Mouse (Mus musculus): Measurements from ENCODE around the gene Tmem170b. TPM values are rescaled to one million over a fixed set of nuclear protein-coding genes. Genes with fewer than 3 reads are reported as not detected.
A peak's percentile ranks its signal among the peaks of the same experiment; 100 is the strongest.

Tmem170b gene
- polyA plus RNA-seq, 1 experiment from 2014 or later: 4.9 TPM

DNA sequence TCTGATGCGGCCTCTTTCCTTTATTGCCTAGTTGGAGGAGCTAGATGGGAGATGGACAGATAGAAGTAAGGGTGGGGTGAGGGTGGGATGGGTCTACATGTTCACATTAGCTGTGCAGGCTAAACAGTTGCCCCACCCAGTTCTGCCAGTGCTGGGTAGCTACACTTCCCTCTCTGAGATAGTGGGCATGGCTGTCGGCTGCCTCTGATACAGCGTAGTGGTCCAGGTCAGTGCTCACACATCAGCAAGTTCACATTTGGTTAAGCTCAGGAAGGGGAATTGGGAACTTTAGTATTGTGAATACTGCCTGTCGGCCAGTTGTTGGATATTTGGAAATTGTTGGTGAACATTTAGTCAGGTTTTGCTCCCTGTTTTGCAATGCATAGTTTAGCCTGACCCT, 13.8 kb downstream of the Tmem170b start:
- Histone ChIP-seq H3K4me1 (replicated peaks; ENCODE audit: control insufficient read depth, insufficient read depth) (0 out of 2 replicates have a peak, but pooled peaks cover 4% of the 10 kb centered on the region), H3K36me3 (ENCODE audit: control insufficient read depth, insufficient read depth, low read length) (no peaks in the 10 kb centered on the region), H3K4me2 (replicated peaks; ENCODE audit: low read depth) (no peak overlapping the region), H3K9ac (ENCODE audit: low read length) (no peak overlapping the region), H3K4me3 (ENCODE audit: low read depth, low read length) (no peak overlapping the region), H3K27ac (replicated peaks) (no peak overlapping the region), H3K27me3 (ENCODE audit: control insufficient read depth, insufficient read depth, low read length) (no peaks in the 10 kb centered on the region), H3K9me3 (ENCODE audit: control insufficient read depth, low read length) (no peaks in the 10 kb centered on the region)
- 82% methylated on average over 4 of the region's 4 CpGs for WGBS
- ATAC-seq (ENCODE audit: low FRiP score, low TSS enrichment) (no peak), DNase-seq (ENCODE audit: low spot score) (no peak)
- TF ChIP-seq CTCF (IDR thresholded peaks at IDR 0.05; ENCODE audit: low read depth) (no peak), EP300 (optimal IDR thresholded peaks at IDR 0.05) (no peak)

DNA sequence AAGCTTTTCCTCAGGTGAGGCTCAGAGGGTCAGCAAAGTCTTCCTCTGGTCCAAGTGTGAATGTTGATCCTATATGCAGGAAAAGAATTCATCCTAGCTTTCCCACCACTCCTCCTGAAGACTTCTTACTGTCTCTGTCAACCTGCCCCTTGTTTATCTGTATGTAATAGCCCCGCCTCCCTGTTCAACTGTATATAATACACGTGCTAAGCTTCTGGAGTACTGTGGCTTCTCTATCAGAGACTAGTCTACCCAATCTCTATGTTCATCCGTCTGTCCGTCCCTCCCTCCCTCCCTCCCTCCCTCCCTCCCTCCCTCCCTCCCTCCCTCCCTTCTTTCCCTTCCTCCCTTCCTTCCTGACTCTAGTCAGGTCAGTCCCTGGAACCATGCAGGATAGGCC, 14.4 kb downstream of the Tmem170b start:
- no peak overlapping the region for H3K4me2 ChIP-seq (replicated peaks; ENCODE audit: low read depth)
- H3K4me3 ChIP-seq (ENCODE audit: low read depth, low read length): no peak overlapping the region
- TF ChIP-seq EP300 (optimal IDR thresholded peaks at IDR 0.05): no peak
- no peak for TF ChIP-seq CTCF (IDR thresholded peaks at IDR 0.05; ENCODE audit: low read depth)
- H3K36me3 ChIP-seq (ENCODE audit: control insufficient read depth, insufficient read depth, low read length): no peaks in the 10 kb centered on the region
- H3K27ac ChIP-seq (replicated peaks): no peak overlapping the region
- 0 out of 2 replicates have a peak, but pooled peaks cover 4% of the 10 kb centered on the region for H3K4me1 ChIP-seq (replicated peaks; ENCODE audit: control insufficient read depth, insufficient read depth)
- no peak overlapping the region for H3K9ac ChIP-seq (ENCODE audit: low read length)
- H3K27me3 ChIP-seq (ENCODE audit: control insufficient read depth, insufficient read depth, low read length): no peaks in the 10 kb centered on the region
- ATAC-seq (ENCODE audit: low FRiP score, low TSS enrichment) (no peak), DNase-seq (ENCODE audit: low spot score) (no peak)
- WGBS: 87% methylated on average over 4 of the region's 4 CpGs
- H3K9me3 ChIP-seq (ENCODE audit: control insufficient read depth, low read length): no peaks in the 10 kb centered on the region

DNA sequence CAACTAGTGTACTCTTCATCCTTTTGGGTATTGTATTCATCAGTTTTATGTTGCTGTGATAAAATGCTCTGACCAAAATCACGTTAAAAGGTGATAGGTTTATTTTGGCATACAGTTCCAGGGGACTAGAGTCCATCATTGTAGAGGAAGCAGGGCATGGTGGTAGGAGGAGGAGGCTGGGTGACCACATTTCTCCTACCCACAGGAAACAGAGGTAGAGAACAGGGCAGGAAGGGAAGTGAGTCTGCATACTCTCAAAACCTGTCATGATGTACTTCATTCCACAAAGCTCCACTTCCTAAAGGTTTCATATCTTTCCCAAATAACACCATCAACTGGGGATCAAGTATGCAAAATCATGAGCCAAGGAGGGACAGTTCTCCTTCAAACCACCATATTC, 18.4 kb downstream of the Tmem170b start:
- no peak overlapping the region for H3K27ac ChIP-seq (replicated peaks)
- H3K9me3 ChIP-seq (ENCODE audit: control insufficient read depth, low read length): no peaks in the 10 kb centered on the region
- WGBS: 87% methylated on average over 1 of the region's 1 CpGs
- TF ChIP-seq CTCF (IDR thresholded peaks at IDR 0.05; ENCODE audit: low read depth) (no peak), EP300 (optimal IDR thresholded peaks at IDR 0.05) (no peak)
- no peaks in the 10 kb centered on the region for H3K36me3 ChIP-seq (ENCODE audit: control insufficient read depth, insufficient read depth, low read length)
- no peak for DNase-seq (ENCODE audit: low spot score)
- 0 out of 2 replicates have a peak, but pooled peaks cover 4% of the 10 kb centered on the region for H3K4me1 ChIP-seq (replicated peaks; ENCODE audit: control insufficient read depth, insufficient read depth)
- H3K9ac ChIP-seq (ENCODE audit: low read length): no peak overlapping the region
- H3K4me3 ChIP-seq (ENCODE audit: low read depth, low read length): no peak overlapping the region
- ATAC-seq (ENCODE audit: low FRiP score, low TSS enrichment): no peak
- no peaks in the 10 kb centered on the region for H3K27me3 ChIP-seq (ENCODE audit: control insufficient read depth, insufficient read depth, low read length)
- H3K4me2 ChIP-seq (replicated peaks; ENCODE audit: low read depth): no peak overlapping the region

DNA sequence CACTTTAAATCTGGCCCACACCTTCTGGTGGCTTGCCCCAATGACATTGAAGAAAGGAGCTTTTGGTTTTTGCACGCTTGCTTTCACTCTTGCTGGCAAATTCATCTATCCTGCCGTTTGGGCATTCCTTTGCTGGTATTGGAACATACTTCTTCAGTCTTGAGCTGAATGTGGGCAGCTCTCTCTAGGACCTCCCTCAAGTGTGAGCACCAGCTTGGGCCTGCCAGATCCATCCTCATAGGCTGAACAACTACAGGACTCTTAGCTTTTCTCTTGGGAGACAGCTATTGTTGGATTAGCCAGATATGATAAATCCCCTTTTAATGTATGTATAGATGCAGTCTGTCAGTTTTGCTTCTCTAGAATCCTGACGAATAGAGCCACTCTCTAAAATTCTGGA, 19.5 kb downstream of the Tmem170b start:
- H3K27me3 ChIP-seq (ENCODE audit: control insufficient read depth, insufficient read depth, low read length): no peaks in the 10 kb centered on the region
- H3K4me3 ChIP-seq (ENCODE audit: low read depth, low read length): no peak overlapping the region
- 75% methylated on average over 3 of the region's 3 CpGs for WGBS
- no peaks in the 10 kb centered on the region for H3K9me3 ChIP-seq (ENCODE audit: control insufficient read depth, low read length)
- no peak overlapping the region for H3K9ac ChIP-seq (ENCODE audit: low read length)
- ATAC-seq (ENCODE audit: low FRiP score, low TSS enrichment): no peak
- no peak overlapping the region for H3K27ac ChIP-seq (replicated peaks)
- TF ChIP-seq CTCF (IDR thresholded peaks at IDR 0.05; ENCODE audit: low read depth) (no peak), EP300 (optimal IDR thresholded peaks at IDR 0.05) (no peak)
- DNase-seq (ENCODE audit: low spot score): no peak
- no peak overlapping the region for H3K4me2 ChIP-seq (replicated peaks; ENCODE audit: low read depth)
- H3K36me3 ChIP-seq (ENCODE audit: control insufficient read depth, insufficient read depth, low read length): no peaks in the 10 kb centered on the region
- 0 out of 2 replicates have a peak, but pooled peaks cover 4% of the 10 kb centered on the region for H3K4me1 ChIP-seq (replicated peaks; ENCODE audit: control insufficient read depth, insufficient read depth)

DNA sequence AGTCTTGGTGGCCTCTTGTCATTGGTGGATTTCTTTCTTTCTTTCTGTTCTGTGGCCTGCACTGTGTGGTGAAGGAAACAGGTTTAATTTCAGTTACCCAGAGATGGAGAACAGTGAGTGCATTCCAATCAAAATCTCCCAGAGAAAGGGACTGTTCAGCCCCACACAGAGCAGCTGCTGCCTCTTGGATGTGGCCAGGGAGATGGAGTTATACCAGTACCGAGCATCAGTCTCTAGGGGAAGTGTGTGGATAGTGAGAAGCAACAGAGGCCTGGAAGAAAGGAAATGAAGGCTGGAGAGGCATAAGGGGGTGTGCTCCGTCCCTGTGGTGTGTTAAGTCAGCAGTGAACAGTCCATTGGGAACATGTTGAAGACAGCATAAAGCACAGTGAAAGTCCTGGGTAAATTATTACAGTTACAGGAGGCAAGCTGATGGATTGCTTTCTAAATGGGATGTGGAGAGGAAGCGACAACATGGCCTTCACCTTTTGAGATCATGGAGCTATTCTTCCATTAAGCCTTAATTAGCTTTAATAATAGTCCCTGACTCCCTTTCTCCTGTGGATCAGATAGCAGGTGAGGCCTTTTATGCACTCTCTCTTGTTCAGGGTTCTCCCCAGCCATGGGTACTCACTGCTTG, 21.7 kb downstream of the Tmem170b start:
- no peak overlapping the region for H3K4me2 ChIP-seq (replicated peaks; ENCODE audit: low read depth)
- no peaks in the 10 kb centered on the region for H3K36me3 ChIP-seq (ENCODE audit: control insufficient read depth, insufficient read depth, low read length)
- no peak for TF ChIP-seq CTCF (IDR thresholded peaks at IDR 0.05; ENCODE audit: low read depth)
- TF ChIP-seq EP300 (optimal IDR thresholded peaks at IDR 0.05): no peak
- no peaks in the 10 kb centered on the region for H3K27me3 ChIP-seq (ENCODE audit: control insufficient read depth, insufficient read depth, low read length)
- no peaks in the 10 kb centered on the region for H3K9me3 ChIP-seq (ENCODE audit: control insufficient read depth, low read length)
- 55% methylated on average over 3 of the region's 3 CpGs for WGBS
- ATAC-seq (ENCODE audit: low FRiP score, low TSS enrichment) (no peak), DNase-seq (ENCODE audit: low spot score) (no peak)
- H3K4me3 ChIP-seq (ENCODE audit: low read depth, low read length): no peak overlapping the region
- no peak overlapping the region for H3K9ac ChIP-seq (ENCODE audit: low read length)
- no peak overlapping the region for H3K27ac ChIP-seq (replicated peaks)
- 0 out of 2 replicates have a peak, but pooled peaks cover 4% of the 10 kb centered on the region for H3K4me1 ChIP-seq (replicated peaks; ENCODE audit: control insufficient read depth, insufficient read depth)

DNA sequence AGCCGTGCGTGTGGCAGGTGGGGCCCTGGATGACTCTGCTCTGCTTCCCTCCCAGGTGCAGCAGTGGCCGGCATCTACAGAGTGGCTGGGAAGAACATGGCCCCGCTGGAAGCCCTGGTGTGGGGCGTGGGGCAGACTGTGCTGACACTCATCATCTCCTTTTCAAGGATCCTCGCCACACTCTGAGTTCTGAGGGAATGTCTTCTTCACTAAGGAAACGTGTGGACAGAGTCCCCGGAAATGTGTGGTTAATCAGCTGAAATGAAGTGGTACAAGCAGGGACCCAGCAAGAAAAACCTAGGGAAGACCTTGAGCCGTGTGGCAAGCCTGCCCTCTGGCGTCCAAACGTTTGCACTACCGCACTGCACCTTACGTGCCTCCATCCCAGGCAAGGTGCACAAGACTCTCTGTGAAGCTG, 28.7 kb downstream of the Tmem170b start:
- TF ChIP-seq CTCF (IDR thresholded peaks at IDR 0.05; ENCODE audit: low read depth): peak; percentile 97
- no peak for TF ChIP-seq EP300 (optimal IDR thresholded peaks at IDR 0.05)

More for the DNA sequence above, 28.7 kb downstream of the Tmem170b start:
- no peaks in the 10 kb centered on the region for H3K4me1 ChIP-seq (replicated peaks; ENCODE audit: control insufficient read depth, insufficient read depth)
- 0 out of 2 replicates have a peak, but pooled peaks cover 2% of the 10 kb centered on the region for H3K36me3 ChIP-seq (ENCODE audit: control insufficient read depth, insufficient read depth, low read length)
- WGBS: 23% methylated on average over 13 of the region's 13 CpGs
- H3K27me3 ChIP-seq (ENCODE audit: control insufficient read depth, insufficient read depth, low read length): no peaks in the 10 kb centered on the region
- ATAC-seq (ENCODE audit: low FRiP score, low TSS enrichment): peak; percentile 83
- H3K4me3 ChIP-seq (ENCODE audit: low read depth, low read length): no peak overlapping the region
- no peak overlapping the region for H3K4me2 ChIP-seq (replicated peaks; ENCODE audit: low read depth)
- peak; percentile 82 for DNase-seq (ENCODE audit: low spot score)
- H3K9me3 ChIP-seq (ENCODE audit: control insufficient read depth, low read length): no peaks in the 10 kb centered on the region
- H3K9ac ChIP-seq (ENCODE audit: low read length): no peak overlapping the region
- no peak overlapping the region for H3K27ac ChIP-seq (replicated peaks)

Data from stomach, postnatal 0 days (tissue).